Mouse (Mus musculus) thymus, adult 2 months (tissue): ENCODE data around the gene Osbpl2.
"Not testable (repeated sequence)": the region's sequence is repeated elsewhere in the genome, so short reads cannot be mapped to it uniquely, and the experiment has no call there.

ENCODE experiments used
- CTCF ChIP-seq: fragments of 200-500 bp; IDR thresholded peaks from 2 replicates; pipeline ENCODE4 v1.5.1; 2012; ENCODE audit warnings: mild to moderate bottlenecking, control low read depth, low read length, moderate library complexity, borderline replicate concordance; ENCODE audit not compliant: control insufficient read depth, poor library complexity, insufficient read depth; ENCODE audit errors: extremely low read depth
- POLR2A ChIP-seq: fragments of 200-500 bp; IDR thresholded peaks from 2 replicates; pipeline ENCODE4 v1.6.1; 2012; ENCODE audit warnings: mild to moderate bottlenecking, low read length, control low read depth, moderate library complexity; ENCODE audit not compliant: control insufficient read depth, poor library complexity, insufficient read depth; ENCODE audit errors: extremely low read depth

- not testable (repeated sequence) for TF ChIP-seq POLR2A
- TF ChIP-seq CTCF = 0 out of 2 replicates have a peak, but pooled peaks have one; percentile 13
Observed at GRCm38 (mm10) chr2:180173711-180174110, 54.6 kb downstream of the Osbpl2 start.
